28 mouse cellular contexts compared by ENCODE assay signal in the genomic region with DNA sequence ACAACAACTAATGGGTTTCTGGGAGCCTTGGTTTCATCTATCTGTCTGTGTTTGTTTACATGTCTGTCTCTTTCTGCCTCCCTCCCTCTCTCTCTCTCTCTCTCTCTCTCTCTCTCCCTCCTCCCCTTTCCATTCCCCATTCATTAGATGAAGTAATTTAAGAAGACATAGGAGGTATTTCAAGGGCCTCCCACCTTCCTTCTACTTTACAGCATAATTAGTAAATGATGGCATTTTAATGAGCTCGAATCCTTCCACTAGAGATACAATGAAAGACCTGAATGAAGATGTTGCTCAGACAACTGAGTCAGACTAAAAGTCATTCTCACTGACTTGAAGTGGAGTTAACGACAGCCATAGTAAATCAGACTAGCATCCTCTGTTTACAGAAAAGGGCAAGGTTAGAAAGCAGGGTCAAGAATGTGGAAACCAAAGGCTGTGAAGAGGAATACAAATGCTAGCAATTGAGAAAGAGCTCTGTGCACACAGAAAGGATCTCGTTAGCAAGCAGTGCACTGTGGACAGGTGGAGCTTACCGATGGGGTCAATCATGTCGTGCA.
DNase-seq lines count a peak whose midpoint lies in the region; ATAC-seq and TF ChIP-seq lines count a peak whose summit lies in the region.
"Had no signal": no experiment of that assay in that cellular context is flagged by ENCODE, and none has a peak within 500 bp of the region (broad histone marks: within the 10 kb centered on the region; RNA-seq: fewer than 3 reads in every experiment).

No protein-coding gene starts in this region.

- DNase-seq in embryo, embryonic 10 days (ENCODE audit: low spot score): peak; percentile 48
- no peak for DNase-seq in embryo, embryonic 11 days
- DNase-seq in kidney, postnatal 0 days (ENCODE audit: low spot score): peak; percentile 83
- no peak for DNase-seq in neural tube, embryonic 10.5 days (ENCODE audit: extremely low spot score, low spot score)
- DNase-seq in midbrain, embryonic 11.5 days (ENCODE audit: low spot score, missing footprints): no peak
- no peak for DNase-seq in thymus, adult 2 months
- DNase-seq: adrenal gland, adult 8-10 months; cerebellum, adult 8-10 months; cerebellum, postnatal 25 days; forebrain, postnatal 0 days; heart, postnatal 10 days; liver; lung, adult 2 months; lung, postnatal 4 days; midbrain, embryonic 14.5 days; right cerebral cortex, postnatal 14 days had no signal

- no peak overlapping the region for H3K4me2 ChIP-seq in kidney, postnatal 0 days (ENCODE audit: low read length)
- no peak overlapping the region for H3K4me2 ChIP-seq in kidney, embryonic 14.5 days (replicated peaks; ENCODE audit: low read depth, low read length)
- H3K4me2 ChIP-seq in neural tube, embryonic 13.5 days: no peak overlapping the region
- H3K4me2 ChIP-seq in midbrain, embryonic 11.5 days: no peak overlapping the region
- H3K4me2 ChIP-seq: embryonic facial prominence, embryonic 15.5 days; forebrain, embryonic 12.5 days; heart, embryonic 13.5 days; hindbrain, embryonic 14.5 days had no signal

- H3K4me3 ChIP-seq in kidney, postnatal 0 days (replicated peaks; ENCODE audit: low read depth, low read length): no peak overlapping the region
- no peak overlapping the region for H3K4me3 ChIP-seq in kidney, embryonic 14.5 days (ENCODE audit: low read length)
- no peak overlapping the region for H3K4me3 ChIP-seq in neural tube, embryonic 13.5 days
- no peak overlapping the region for H3K4me3 ChIP-seq in midbrain, embryonic 11.5 days (ENCODE audit: low read depth, low read length)
- no peak overlapping the region for H3K4me3 ChIP-seq in thymus, adult 2 months (ENCODE audit: control insufficient read depth, insufficient read depth, low read length)
- H3K4me3 ChIP-seq: embryonic facial prominence, embryonic 10.5 days; embryonic facial prominence, embryonic 15.5 days; forebrain, embryonic 12.5 days; heart, embryonic 13.5 days; megakaryocyte, embryonic 14.5 days had no signal

- no peaks in the 10 kb centered on the region for H3K4me1 ChIP-seq in kidney, postnatal 0 days (replicated peaks; ENCODE audit: insufficient read depth, low read length)
- H3K4me1 ChIP-seq in kidney, embryonic 14.5 days (ENCODE audit: control insufficient read depth, insufficient read depth, low read length): 0 out of 2 replicates have a peak, but pooled peaks cover 5% of the 10 kb centered on the region
- H3K4me1 ChIP-seq in neural tube, embryonic 13.5 days (replicated peaks): 0 out of 2 replicates have a peak, but pooled peaks cover 5% of the 10 kb centered on the region
- no peaks in the 10 kb centered on the region for H3K4me1 ChIP-seq in midbrain, embryonic 11.5 days (ENCODE audit: control insufficient read depth, insufficient read depth, low read length)
- no peaks in the 10 kb centered on the region; the same call in 1 of the 2 replicates for H3K4me1 ChIP-seq in thymus, adult 2 months (replicated peaks; ENCODE audit: control insufficient read depth, insufficient read depth, low read length)
- H3K4me1 ChIP-seq: embryonic facial prominence, embryonic 15.5 days; megakaryocyte, embryonic 14.5 days had no signal

- TF ChIP-seq POLR2A in thymus, adult 2 months (IDR thresholded peaks at IDR 0.05; ENCODE audit: control insufficient read depth, extremely low read depth, insufficient read depth, low read length, poor library complexity): no peak

- no peak overlapping the region for H3K27ac ChIP-seq in kidney, postnatal 0 days
- H3K27ac ChIP-seq in kidney, embryonic 14.5 days (ENCODE audit: low read depth, low read length): no peak overlapping the region
- H3K27ac ChIP-seq in neural tube, embryonic 13.5 days (replicated peaks): no peak overlapping the region
- H3K27ac ChIP-seq in midbrain, embryonic 11.5 days (ENCODE audit: low read depth, low read length): no peak overlapping the region
- H3K27ac ChIP-seq in thymus, adult 2 months (ENCODE audit: control insufficient read depth, insufficient read depth, low read length): no peak overlapping the region
- H3K27ac ChIP-seq: embryonic facial prominence, embryonic 10.5 days; embryonic facial prominence, embryonic 15.5 days; forebrain, embryonic 12.5 days; heart, embryonic 13.5 days; hindbrain, embryonic 14.5 days; liver, embryonic 14.5 days had no signal

- H3K9ac ChIP-seq in kidney, postnatal 0 days (ENCODE audit: low read depth, low read length): no peak overlapping the region
- H3K9ac ChIP-seq in kidney, embryonic 14.5 days (ENCODE audit: low read depth, low read length): no peak overlapping the region
- H3K9ac ChIP-seq in neural tube, embryonic 13.5 days: no peak overlapping the region
- no peak overlapping the region for H3K9ac ChIP-seq in midbrain, embryonic 11.5 days (ENCODE audit: low read length)
- H3K9ac ChIP-seq: embryonic facial prominence, embryonic 15.5 days; forebrain, embryonic 12.5 days; forebrain, postnatal 0 days; heart, embryonic 13.5 days; hindbrain, embryonic 14.5 days; liver, embryonic 14.5 days had no signal

- H3K9me3 ChIP-seq in kidney, postnatal 0 days (replicated peaks; ENCODE audit: low read length): no peaks in the 10 kb centered on the region
- no peaks in the 10 kb centered on the region for H3K9me3 ChIP-seq in kidney, embryonic 14.5 days (ENCODE audit: control insufficient read depth, low read length)
- H3K9me3 ChIP-seq in neural tube, embryonic 13.5 days: no peaks in the 10 kb centered on the region
- H3K9me3 ChIP-seq in midbrain, embryonic 11.5 days (ENCODE audit: control insufficient read depth, low read length): no peaks in the 10 kb centered on the region
- H3K9me3 ChIP-seq: embryonic facial prominence, embryonic 10.5 days; embryonic facial prominence, embryonic 15.5 days; forebrain, embryonic 12.5 days; G1E; heart, embryonic 13.5 days had no signal

- ATAC-seq in kidney, postnatal 0 days (replicated peaks; ENCODE audit: low FRiP score, low read depth): peak; percentile 29; the same call in 1 of the 2 replicates
- ATAC-seq in kidney, embryonic 14.5 days (ENCODE audit: low FRiP score, low TSS enrichment): no peak; the same call in 1 of the 2 replicates
- 0 out of 2 replicates have a peak, but pooled peaks have one; percentile 32 for ATAC-seq in neural tube, embryonic 13.5 days (ENCODE audit: low read depth)
- no peak for ATAC-seq in midbrain, embryonic 11.5 days (ENCODE audit: low FRiP score)
- ATAC-seq: activated CD4-positive, CD25-positive, alpha-beta regulatory T cell, adult 4 months; forebrain, postnatal 0 days; intestine, postnatal 0 days had no signal

- TF ChIP-seq CTCF in kidney, postnatal 0 days (IDR thresholded peaks at IDR 0.05; ENCODE audit: low read depth): no peak
- no peak for TF ChIP-seq CTCF in thymus, adult 2 months (IDR thresholded peaks at IDR 0.05; ENCODE audit: borderline replicate concordance, control insufficient read depth, extremely low read depth, insufficient read depth, low read length, poor library complexity)

- no peaks in the 10 kb centered on the region for H3K36me3 ChIP-seq in kidney, postnatal 0 days (ENCODE audit: insufficient read depth, low read length)
- no peaks in the 10 kb centered on the region for H3K36me3 ChIP-seq in kidney, embryonic 14.5 days (ENCODE audit: control insufficient read depth, insufficient read depth, low read length)
- H3K36me3 ChIP-seq in neural tube, embryonic 13.5 days: no peaks in the 10 kb centered on the region
- no peaks in the 10 kb centered on the region for H3K36me3 ChIP-seq in midbrain, embryonic 11.5 days (ENCODE audit: control insufficient read depth, insufficient read depth, low read length)
- no peaks in the 10 kb centered on the region for H3K36me3 ChIP-seq in thymus, adult 2 months (ENCODE audit: control insufficient read depth, insufficient read depth, low read length)
- H3K36me3 ChIP-seq: embryonic facial prominence, embryonic 10.5 days; embryonic facial prominence, embryonic 15.5 days; forebrain, embryonic 12.5 days; G1E; heart, embryonic 13.5 days had no signal

- H3K27me3 ChIP-seq in kidney, postnatal 0 days (ENCODE audit: insufficient read depth, low read length): no peaks in the 10 kb centered on the region
- no peaks in the 10 kb centered on the region for H3K27me3 ChIP-seq in kidney, embryonic 14.5 days (ENCODE audit: control insufficient read depth, insufficient read depth, low read length)
- H3K27me3 ChIP-seq in neural tube, embryonic 13.5 days: peaks cover 3% of the 10 kb centered on the region; the same call in 1 of the 2 replicates
- H3K27me3 ChIP-seq in midbrain, embryonic 11.5 days (ENCODE audit: control insufficient read depth, insufficient read depth, low read length): no peaks in the 10 kb centered on the region
- no peaks in the 10 kb centered on the region for H3K27me3 ChIP-seq in thymus, adult 2 months (ENCODE audit: control insufficient read depth, insufficient read depth, low read length)
- H3K27me3 ChIP-seq: embryonic facial prominence, embryonic 15.5 days; forebrain, embryonic 12.5 days; heart, embryonic 13.5 days; megakaryocyte, embryonic 14.5 days had no signal

- 26% methylated on average over 5 of the region's 5 CpGs for WGBS in kidney, postnatal 0 days
- 19% methylated on average over 5 of the region's 5 CpGs for whole genome bisulfite sequencing in kidney, embryonic 14.5 days
- WGBS in neural tube, embryonic 13.5 days: 19% methylated on average over 5 of the region's 5 CpGs
- 53% methylated on average over 5 of the region's 5 CpGs for WGBS in midbrain, embryonic 11.5 days
- 90% methylated on average over 5 of the region's 5 CpGs for WGBS in thymus, adult 2 months

Comparison
In these comparisons a context has a peak if more than half of its experiments do, and no peak if none do; other contexts are left out.
1. DNase-seq: peak in embryo, embryonic 10 days (single experiment) and kidney, postnatal 0 days (single experiment); none in embryo, embryonic 11 days (single experiment), neural tube, embryonic 10.5 days (single experiment), midbrain, embryonic 11.5 days (single experiment) and thymus, adult 2 months (single experiment).
2. ATAC-seq: peak in kidney, postnatal 0 days (single experiment) and neural tube, embryonic 13.5 days (single experiment); none in kidney, embryonic 14.5 days (single experiment) and midbrain, embryonic 11.5 days (single experiment).